Mouse (Mus musculus) liver, postnatal 0 days (tissue): ENCODE data around the gene Gm20388. TPM values are rescaled to one million over a fixed set of nuclear protein-coding genes. Genes with fewer than 3 reads are reported as not detected.

Experiments used
- ATAC-seq: fragments of 200-750 bp; cut with Nextera tagmentation; 2 replicates; pipeline ENCODE4 v1.8.0; 2017; ENCODE audit warnings: mild to moderate bottlenecking, moderate library complexity
- DNase-seq: peaks from one replicate; pipeline ENCODE4 v3.0.0-alpha.2; 2016
- H3K27ac ChIP-seq: fragments of 300-500 bp; sonication (generic); 2 replicates; pipeline ENCODE4 v1.5.1; 2014; ENCODE audit warnings: antibody characterized with exemption, moderate library complexity, mild to moderate bottlenecking, low read depth
- H3K27me3 ChIP-seq: fragments of 300-500 bp; sonication (generic); 2 replicates; pipeline ENCODE4 v1.6.1; 2014; ENCODE audit warnings: low read length, control low read depth, mixed read lengths; ENCODE audit not compliant: insufficient read depth
- H3K36me3 ChIP-seq: fragments of 300-500 bp; sonication (generic); replicated peaks from 2 replicates; pipeline ENCODE4 v1.6.1; 2014; ENCODE audit warnings: mild to moderate bottlenecking, control low read depth, low read length, moderate library complexity, mixed read lengths; ENCODE audit not compliant: insufficient read depth
- H3K4me1 ChIP-seq: fragments of 300-500 bp; sonication (generic); 2 replicates; pipeline ENCODE4 v1.6.1; 2014; ENCODE audit warnings: antibody characterized with exemption, mild to moderate bottlenecking, control low read depth; ENCODE audit not compliant: insufficient read depth
- H3K4me2 ChIP-seq: fragments of 300-500 bp; sonication (generic); 2 replicates; pipeline ENCODE4 v1.6.1; 2014; ENCODE audit warnings: low read depth, mild to moderate bottlenecking, low read length, moderate library complexity, mixed read lengths
- H3K4me3 ChIP-seq: fragments of 300-500 bp; sonication (generic); 2 replicates; pipeline ENCODE4 v1.5.1; 2014; ENCODE audit warnings: low read depth, low read length
- H3K9ac ChIP-seq: fragments of 300-500 bp; sonication (generic); replicated peaks from 2 replicates; pipeline ENCODE4 v1.6.1; 2014; ENCODE audit warnings: mild to moderate bottlenecking, moderate library complexity
- H3K9me3 ChIP-seq: fragments of 300-500 bp; sonication (generic); 2 replicates; pipeline ENCODE4 v1.6.1; 2016; ENCODE audit warnings: mild to moderate bottlenecking, control low read depth, low read length, mixed read lengths
- CTCF ChIP-seq: sonication (generic); IDR thresholded peaks from 2 replicates; pipeline ENCODE4 v1.5.1; 2016; ENCODE audit warnings: antibody characterized with exemption, low read depth
- EP300 ChIP-seq: IDR thresholded peaks from 2 replicates; pipeline ENCODE4 v1.6.1; 2016; ENCODE audit warnings: antibody characterized with exemption, low read depth, mild to moderate bottlenecking
- WGBS: fragments of 180-500 bp; shearing (Covaris S2); extraction: QIAGEN DNeasy Blood & Tissue Kit; methylation state at CpG from one replicate; pipeline ENCODE4 v1.1.7; 2014; ENCODE audit not compliant: insufficient replicate concordance; 5-methylcytosine and 5-hydroxymethylcytosine counted together
- polyA plus RNA-seq: library from polyadenylated mRNA; unstranded; fragments of >200 nt; fragmentation: Nextera tagmentation; extraction: Ambion mirVana; gene quantifications from 2 replicates; pipeline ENCODE4 v1.2.1, GENCODE M21; 2015

Gm20388 gene
- polyA plus RNA-seq, 1 experiment from 2014 or later, result not detected

GRCm38 (mm10) chr8:120442306-120443003 is 531.8 kb downstream of the Gm20388 start:
- Histone ChIP-seq H3K36me3 (no peaks in the 10 kb centered on the region), H3K9me3 (no peaks in the 10 kb centered on the region), H3K27me3 (no peaks in the 10 kb centered on the region), H3K4me3 (no peak overlapping the region), H3K27ac (0 out of 2 replicates have a peak overlapping the region, but pooled peaks have one; percentile 22), H3K4me2 (no peak overlapping the region), H3K9ac (no peak overlapping the region), H3K4me1 (peaks cover 40% of the 10 kb centered on the region)
- ATAC-seq (no peak), DNase-seq (no peak)
- WGBS, result 56% methylated on average over 4 of the region's 4 CpGs
- TF ChIP-seq EP300 (no peak), CTCF (no peak)

GRCm38 (mm10) chr8:120445249-120445648 is 534.6 kb downstream of the Gm20388 start:
- Histone ChIP-seq H3K4me1 (peaks cover 34% of the 10 kb centered on the region), H3K4me3 (no peak overlapping the region), H3K9ac (no peak overlapping the region), H3K9me3 (no peaks in the 10 kb centered on the region), H3K36me3 (no peaks in the 10 kb centered on the region), H3K27ac (no peak overlapping the region), H3K27me3 (no peaks in the 10 kb centered on the region), H3K4me2 (peak overlapping the region; percentile 13; the same call in 1 of the 2 replicates)
- TF ChIP-seq CTCF, result no peak
- TF ChIP-seq EP300, result no peak
- WGBS, result 38% methylated on average over 10 of the region's 10 CpGs
- peak; percentile 73 for DNase-seq
- peak; percentile 50; the same call in 1 of the 2 replicates for ATAC-seq

GRCm38 (mm10) chr8:120448131-120448530 is 537.5 kb downstream of the Gm20388 start:
- WGBS, result 86% methylated on average over 6 of the region's 6 CpGs
- no peak overlapping the region for H3K4me2 ChIP-seq
- peaks cover 16% of the 10 kb centered on the region for H3K4me1 ChIP-seq
- no peak overlapping the region for H3K27ac ChIP-seq
- no peaks in the 10 kb centered on the region for H3K27me3 ChIP-seq
- TF ChIP-seq CTCF (no peak), EP300 (no peak)
- H3K36me3 ChIP-seq, result no peaks in the 10 kb centered on the region
- H3K9ac ChIP-seq, result no peak overlapping the region
- DNase-seq (no peak), ATAC-seq (no peak)
- no peak overlapping the region for H3K4me3 ChIP-seq
- H3K9me3 ChIP-seq, result no peaks in the 10 kb centered on the region

- no peaks in the 10 kb centered on the region for H3K9me3 ChIP-seq
- DNase-seq, result no peak
- H3K36me3 ChIP-seq, result no peaks in the 10 kb centered on the region
- no peaks in the 10 kb centered on the region for H3K27me3 ChIP-seq
- WGBS, result 71% methylated on average over 4 of the region's 4 CpGs
- ATAC-seq, result no peak
- no peak overlapping the region for H3K4me3 ChIP-seq
- no peak for TF ChIP-seq CTCF
- H3K27ac ChIP-seq, result no peak overlapping the region
- H3K4me2 ChIP-seq, result no peak overlapping the region
- no peak overlapping the region for H3K9ac ChIP-seq
- H3K4me1 ChIP-seq, result peaks cover 18% of the 10 kb centered on the region
These were observed 538.5 kb downstream of the Gm20388 start for GRCm38 (mm10) chr8:120449139-120449538.

GRCm38 (mm10) chr8:120449608-120450031 is 539.0 kb downstream of the Gm20388 start:
- no peak for DNase-seq
- WGBS, result 58% methylated on average over 17 of the region's 17 CpGs
- Histone ChIP-seq H3K27me3 (no peaks in the 10 kb centered on the region), H3K4me2 (no peak overlapping the region), H3K4me3 (no peak overlapping the region), H3K9ac (no peak overlapping the region), H3K9me3 (no peaks in the 10 kb centered on the region), H3K36me3 (no peaks in the 10 kb centered on the region), H3K4me1 (peaks cover 20% of the 10 kb centered on the region), H3K27ac (no peak overlapping the region)
- TF ChIP-seq EP300 (no peak), CTCF (no peak)
- ATAC-seq, result no peak

- ATAC-seq, result no peak
- H3K4me1 ChIP-seq, result peaks cover 29% of the 10 kb centered on the region
These were observed 541.5 kb downstream of the Gm20388 start for GRCm38 (mm10) chr8:120452111-120452510.

More at GRCm38 (mm10) chr8:120452111-120452510, 541.5 kb downstream of the Gm20388 start:
- no peak for DNase-seq
- TF ChIP-seq EP300, result no peak
- no peak for TF ChIP-seq CTCF
- no peak overlapping the region for H3K27ac ChIP-seq
- no peak overlapping the region for H3K4me3 ChIP-seq
- no peak overlapping the region for H3K4me2 ChIP-seq
- H3K36me3 ChIP-seq, result no peaks in the 10 kb centered on the region
- H3K27me3 ChIP-seq, result no peaks in the 10 kb centered on the region
- H3K9ac ChIP-seq, result no peak overlapping the region
- H3K9me3 ChIP-seq, result no peaks in the 10 kb centered on the region
- 80% methylated on average over 2 of the region's 2 CpGs for WGBS
